Mouse (Mus musculus) thymus, postnatal 25 days (tissue): ENCODE data around the gene Sall1.

Experiments
- DNase-seq: peaks from one replicate; pipeline ENCODE4 v3.0.0; 2022

Gene Sall1

DNA sequence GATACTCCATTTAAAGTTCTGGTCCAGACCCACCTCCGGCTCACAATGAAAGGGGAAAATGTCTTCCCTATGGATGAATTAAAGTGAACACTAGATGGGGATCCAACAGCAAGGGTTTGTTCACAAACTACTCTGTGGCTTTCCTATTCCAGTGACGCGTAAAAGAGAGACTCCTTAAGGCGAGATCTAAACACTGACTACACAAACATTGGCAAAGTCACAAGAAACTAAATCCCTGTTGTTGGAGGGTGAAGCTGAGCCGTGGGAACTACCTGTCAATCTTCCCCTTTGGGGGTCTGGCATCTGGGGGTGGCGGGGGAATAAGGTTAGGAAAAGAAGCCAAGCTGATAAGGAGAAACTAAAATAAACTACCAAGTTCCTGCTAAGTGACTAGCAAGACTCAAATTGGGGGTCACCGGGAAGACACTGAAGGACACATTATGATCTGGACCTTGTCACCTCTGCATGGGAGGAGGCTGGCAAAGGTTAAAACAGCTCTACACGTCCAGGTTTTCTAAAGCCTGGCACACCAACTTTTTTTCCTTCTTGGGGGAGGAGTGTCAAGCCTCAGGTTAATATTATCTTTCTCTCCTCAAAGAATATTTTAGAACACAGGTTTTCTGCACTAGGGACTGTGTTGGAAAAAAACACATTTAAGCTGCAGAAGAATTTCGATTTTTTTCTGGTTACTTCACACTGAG, 6.3 kb downstream of the Sall1 start:
- no peak for DNase-seq

DNA sequence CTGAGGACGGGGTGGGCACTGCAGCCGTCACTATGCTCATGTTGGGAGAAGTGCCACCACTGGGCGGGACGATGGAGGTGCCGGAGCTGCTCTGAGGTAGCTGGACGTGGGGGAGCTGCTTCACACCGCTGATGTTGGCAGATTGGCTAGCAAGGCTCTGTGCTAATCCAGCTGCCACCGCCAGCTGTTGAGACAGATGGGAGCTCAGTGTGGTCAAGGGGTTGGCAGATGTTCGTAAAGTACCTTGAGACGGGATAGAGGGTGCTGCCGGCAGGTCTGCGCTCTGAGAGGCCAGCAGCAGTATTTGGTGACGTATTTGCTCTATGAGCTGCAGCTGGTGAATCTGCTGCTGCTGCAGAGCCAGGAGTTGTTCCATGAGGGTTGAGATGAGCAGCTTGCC, 11.6 kb downstream of the Sall1 start:
- DNase-seq, result no peak

DNA sequence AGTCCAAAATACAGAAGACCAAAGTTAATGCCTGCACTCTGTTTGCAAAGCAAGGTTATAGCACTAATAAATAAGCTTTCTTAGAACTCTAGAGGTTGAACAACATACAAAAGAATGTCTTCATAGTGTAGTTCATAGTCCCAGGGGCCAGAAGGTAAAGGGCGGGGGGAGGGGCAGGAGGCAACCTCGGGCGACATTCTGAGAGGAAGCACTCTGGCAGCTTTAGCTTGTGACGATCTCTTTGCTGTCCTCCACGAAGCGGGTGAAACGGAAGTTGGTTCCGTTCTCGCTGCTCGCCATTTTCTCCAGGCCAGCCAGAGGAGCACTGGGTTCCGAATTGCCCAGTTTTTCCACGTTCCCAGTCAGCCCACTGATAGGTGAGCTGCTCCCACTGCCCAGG, 15.8 kb downstream of the Sall1 start:
- no peak for DNase-seq

DNA sequence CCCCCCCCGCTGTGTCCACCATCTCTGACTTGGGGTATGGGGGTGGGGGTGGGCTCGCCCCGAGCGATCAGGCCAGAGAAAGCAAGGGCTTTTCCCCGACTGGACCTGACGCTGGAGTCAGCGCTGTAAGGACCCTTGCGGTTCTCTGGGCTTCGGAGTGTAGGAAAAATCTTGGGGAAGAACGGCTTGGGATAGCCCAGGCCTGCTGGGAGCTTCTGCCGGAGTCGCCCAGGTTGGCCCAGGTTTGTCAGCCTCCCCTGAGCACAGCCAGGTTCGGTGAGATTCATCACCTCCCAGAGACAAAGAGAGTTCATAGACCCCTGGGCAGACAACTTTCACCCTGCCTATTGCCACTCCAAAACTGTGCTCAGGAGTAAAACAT, 17.8 kb downstream of the Sall1 start:
- DNase-seq, result no peak

DNA sequence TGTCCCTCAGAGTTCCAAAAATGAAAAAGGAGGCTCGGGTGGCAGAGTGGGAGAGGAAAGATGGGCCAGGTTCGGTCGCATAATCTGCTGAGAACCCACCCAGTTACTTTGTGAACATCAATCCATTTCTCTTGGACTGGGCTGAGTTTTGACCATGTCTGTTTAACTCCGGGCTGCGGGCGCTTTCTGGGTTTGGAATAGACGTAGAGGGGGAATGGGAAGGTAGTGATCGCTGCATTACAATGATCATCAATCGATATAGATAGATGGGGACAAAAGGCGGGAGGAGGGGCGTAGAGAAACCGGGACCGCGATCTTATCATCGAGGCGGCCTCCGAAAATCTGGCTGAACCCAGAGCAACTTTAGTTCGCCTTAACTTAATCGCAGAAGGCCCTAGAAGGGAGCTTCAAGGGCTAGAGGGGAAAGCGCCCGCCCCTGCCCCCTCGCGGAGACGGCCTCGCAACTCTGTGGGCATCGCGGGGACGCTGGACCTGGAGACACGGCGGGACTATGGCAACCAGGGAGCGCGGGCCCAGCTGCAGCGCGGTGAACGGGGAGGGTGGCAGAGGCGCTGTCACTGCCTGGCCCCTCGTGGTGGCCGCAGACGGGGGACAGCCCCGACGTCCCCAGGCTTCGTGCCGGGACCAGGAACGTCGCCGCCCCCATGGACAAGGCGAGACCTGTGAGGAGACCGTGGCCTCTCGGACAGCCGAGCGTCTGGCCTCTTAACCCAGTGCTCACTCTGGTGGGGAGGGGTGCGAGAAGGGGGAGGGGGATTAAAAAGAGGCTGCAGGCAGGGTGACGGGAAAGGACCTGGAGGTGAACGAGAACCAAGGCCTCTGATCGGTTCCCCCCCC, 18.5 kb downstream of the Sall1 start:
- no peak for DNase-seq

DNA sequence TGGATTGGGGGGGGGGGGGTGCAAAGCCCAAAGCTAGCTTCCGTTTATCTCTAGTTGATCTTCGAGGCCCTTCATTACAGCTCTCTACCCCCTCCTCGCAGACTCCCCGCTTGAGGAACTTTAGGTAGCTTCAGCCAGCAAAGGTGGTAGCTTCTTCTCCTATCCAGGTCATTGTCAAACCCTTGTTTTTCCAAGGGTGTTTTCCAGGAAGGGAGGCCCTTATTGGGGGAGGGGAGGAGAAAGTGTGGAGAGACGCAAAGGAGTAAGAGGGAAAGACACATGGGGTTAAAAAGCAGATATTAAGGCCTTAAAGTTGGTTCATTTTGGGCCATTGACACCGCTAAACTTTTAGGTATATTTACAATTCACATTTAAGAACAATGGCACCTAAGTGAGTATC, 19.2 kb downstream of the Sall1 start:
- DNase-seq, result no peak

DNA sequence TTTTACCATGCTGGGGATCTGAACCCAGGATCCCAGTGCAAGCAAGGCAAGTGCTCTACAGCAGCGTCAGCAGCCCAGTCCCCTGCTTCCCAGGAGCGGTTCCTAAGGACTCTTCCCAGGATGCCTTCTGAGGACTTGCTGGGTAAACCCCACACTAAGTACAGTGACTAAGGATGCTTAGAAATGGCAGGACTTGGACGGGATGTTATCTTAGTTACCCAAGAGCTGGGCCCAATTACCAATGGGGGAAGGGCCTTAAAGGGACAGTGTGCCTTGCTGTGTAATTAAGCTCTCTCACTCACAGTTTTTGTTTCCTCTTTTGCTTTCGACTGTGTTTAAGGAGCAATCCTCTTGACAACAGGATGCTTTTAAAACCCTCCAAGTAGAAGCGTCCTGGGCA, 22.8 kb downstream of the Sall1 start:
- no peak for DNase-seq

DNA sequence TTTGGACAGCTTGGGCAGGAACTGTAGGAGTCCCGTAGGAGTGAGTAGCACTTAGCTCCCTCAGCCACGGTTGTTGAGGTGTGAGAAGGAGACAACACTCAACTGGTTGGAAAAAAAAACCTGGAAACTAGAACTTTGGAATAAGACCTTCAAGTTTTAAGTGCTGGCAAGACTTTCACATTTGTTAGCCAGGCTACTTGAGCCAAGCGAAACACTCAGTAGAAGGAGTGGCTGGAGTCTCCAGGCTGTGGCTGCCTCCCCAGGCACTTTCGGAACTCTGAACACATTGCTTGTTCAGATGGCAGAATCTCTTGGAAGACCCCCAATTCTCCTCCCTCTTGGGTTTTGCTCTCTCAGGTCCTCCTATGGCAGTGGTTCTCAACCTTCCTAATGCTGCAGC, 26.1 kb downstream of the Sall1 start:
- no peak for DNase-seq

DNA sequence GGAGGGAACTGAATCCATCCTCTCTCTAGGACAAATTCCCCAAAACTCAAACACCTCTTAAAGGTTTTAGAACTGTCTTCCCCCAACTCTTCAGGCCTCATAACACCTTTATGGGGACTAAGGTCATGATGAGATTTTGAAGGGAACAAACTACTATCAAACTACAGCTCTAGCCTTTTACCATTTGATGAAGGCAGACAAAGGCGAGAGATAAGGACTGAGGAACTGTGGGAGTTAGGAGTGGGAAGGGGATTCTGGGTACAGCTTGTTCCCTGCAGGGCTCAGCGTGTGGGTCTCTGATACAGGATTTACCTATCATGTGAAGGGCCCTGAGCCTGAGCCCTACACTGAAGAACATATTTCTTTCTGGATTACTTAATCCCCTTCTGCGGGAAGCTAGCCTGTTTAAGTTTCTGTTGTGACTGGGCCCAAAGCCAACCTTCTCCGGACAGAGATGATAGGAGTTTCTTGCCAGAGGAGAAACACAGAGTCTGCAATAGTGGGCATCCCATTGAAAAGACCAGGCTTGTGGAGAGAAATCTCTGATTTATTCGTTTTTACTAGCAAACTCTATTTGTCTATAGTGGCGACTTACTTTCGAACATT, 27.4 kb downstream of the Sall1 start:
- DNase-seq, result no peak

DNA sequence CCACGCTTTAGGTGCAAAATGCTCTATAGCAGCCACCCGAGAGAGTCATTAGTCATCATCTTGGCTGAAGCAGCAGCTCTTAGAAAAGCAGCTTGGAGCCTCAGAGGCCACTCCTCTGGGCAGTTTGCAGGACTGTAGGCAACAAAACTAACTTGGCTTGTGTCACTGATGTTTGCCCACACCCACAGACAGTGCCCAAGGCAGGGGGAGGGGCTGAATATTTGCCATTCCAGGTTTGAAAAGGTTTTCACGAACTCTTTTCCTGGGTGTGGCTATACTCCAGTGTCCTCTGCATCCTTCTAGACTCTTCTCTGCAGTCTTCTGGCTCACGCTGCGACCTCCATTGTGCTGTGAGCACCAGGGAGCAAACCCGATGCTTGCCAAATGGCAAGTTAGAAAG, 28.4 kb downstream of the Sall1 start:
- DNase-seq, result no peak

DNA sequence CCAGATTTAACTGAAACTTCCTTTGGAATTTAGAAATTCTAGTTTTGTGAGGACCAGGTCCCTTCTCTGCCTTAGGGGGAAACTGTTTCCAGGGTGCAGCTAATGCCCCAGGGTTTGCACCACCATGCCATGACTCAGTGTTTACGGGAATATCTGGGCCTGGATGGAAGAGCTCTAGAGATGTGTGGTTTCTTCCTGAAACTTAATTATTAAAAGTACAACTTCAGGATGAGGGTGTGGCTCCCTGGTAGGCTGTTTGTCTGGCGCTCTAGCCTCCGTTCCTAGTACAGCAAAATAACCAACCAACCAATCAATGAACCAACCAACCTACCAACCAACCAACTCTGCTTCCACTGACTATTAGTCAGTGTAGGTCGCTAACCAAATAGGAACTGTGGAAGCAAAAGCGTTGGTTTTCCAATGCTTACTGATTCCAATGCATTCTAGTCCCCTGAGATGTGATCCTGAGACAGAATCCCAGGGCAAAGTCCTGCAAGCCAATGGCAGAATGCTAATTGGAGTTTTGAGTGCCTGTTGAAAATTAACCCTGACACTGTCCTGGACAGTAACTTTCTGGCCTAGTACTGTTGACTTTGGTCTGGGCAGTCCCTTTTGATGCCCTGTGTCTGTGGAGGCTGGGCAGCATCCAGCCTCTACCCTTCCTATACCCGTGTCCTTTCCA, 31.0 kb downstream of the Sall1 start:
- no peak for DNase-seq

DNA sequence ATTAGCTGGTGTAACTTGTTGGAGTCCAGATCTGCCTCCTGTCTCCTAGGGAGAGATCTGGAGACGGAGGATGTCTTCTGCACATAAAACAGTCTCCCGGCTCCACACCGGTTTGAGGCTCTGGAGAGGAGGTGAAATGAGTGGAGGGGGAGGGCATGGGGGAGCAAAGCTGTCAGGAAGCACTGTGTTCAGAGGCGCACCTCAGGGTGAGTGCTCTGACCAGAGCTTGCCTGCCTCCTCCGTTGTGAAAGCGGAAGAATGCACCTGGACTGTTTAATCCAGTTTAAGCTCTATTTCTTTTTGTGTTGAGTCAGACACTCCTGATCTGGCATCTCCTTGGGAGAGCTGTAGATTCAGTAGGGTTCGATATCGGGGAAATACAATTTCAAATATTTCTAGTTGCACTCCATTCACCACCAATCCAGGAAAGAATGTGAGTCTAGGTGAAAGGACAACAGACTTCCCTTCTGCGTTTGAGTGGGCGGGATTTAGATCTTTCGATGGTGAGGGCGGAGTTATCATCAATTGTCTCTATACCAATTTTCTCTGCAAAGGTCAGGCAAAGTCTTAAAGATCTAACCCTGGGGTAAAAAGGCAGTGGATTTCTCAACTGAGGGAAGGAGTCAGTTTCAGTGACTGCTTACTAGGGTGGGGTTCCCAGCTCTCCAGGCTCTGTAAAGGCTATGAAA, 31.8 kb downstream of the Sall1 start:
- DNase-seq, result no peak

DNA sequence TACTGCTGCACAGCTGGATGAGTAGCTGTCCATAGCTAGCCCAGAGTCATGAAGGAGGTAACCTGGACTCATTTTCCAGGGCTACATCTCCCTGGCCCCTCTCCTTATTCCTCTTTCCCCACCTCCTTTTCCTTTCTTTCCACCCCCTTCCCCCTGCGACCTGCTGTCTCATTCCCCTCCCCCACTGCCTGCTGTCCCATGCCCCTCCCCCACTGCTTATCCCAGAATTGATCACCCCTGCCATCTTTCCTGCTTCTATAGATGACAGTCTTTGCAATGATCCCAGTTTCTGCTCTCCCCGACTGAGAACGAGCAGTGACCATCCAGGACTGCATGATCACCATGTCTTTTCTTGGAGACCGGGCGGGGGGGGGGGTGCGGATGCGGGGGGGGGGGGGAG, 35.2 kb downstream of the Sall1 start:
- no peak for DNase-seq

DNA sequence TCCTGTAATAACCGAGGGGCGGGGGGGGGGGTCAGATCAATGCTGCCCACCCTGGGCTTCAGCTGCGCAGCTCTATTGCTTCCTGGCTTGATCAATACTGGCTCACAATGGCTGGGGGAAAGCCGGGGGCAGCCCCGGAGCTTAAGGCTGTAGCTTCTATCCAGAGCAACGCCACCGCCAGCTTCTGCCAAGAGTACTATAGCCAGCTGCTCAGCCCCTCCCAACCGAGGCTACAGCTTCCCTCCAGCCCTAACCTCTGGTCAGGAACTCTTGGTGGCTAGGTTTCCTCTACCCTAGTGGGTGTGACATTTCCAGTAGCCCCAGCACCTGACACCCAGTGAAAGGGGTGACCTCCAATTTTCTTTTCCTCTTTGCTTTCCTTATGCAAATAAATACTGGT, 36.8 kb downstream of the Sall1 start:
- no peak for DNase-seq

DNA sequence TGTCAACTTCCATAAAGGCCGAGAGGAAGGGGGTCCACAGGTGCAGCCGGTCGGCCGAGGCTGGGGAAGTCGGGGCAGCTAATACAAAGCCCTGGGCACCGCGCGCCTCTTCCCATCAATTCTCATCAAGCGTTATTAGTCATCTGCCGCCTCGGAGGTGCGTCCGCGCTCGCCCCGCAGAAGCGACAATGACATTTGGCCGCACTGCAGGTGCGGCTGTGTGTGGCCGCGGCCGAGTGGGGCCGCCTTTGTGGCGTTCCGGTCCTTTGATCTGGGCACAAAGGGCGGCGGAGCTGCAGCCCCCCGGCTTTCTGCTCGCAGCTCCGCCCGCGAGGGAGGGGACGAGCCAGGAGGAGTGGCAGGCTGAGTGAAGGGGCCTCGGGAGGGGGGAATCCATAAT, 37.5 kb downstream of the Sall1 start:
- no peak for DNase-seq

DNA sequence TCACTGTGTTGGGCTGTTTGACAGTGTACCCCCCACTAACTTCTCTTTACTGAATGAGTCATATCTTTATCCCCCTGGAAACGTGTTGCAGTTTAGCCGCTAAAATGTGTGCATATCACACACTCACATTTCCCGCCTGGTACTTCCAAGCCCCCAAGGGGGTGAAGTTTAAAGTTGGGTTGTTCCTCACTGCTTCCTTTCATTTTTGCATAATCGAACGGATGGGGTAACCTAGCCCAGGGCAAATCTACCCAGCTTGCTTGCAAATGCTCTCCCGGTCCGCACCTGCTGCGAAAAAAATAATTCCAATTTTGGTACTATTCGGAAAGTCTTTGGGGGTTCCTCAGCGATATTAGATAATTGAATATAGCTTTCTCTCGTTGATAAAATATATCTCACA, 38.2 kb downstream of the Sall1 start:
- no peak for DNase-seq

DNA sequence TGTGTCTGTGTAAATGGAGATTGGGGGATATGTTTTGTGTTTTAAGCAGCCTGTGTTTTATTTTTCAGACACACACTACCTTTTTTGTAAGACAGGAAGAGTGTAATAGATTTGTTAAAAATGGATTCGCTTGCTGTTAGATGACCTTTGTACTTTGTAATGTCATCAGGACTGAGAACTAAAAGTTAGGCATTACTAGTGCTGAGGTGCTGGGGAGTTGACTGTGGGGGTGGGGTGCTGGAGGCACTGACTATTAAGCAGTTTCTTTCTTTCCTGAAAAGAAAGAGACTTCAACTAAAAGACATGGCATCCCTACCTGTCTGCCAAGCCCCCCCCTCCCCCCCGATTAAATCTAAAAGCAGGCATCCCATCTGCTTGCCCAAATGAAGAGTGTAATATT, 39.9 kb downstream of the Sall1 start:
- no peak for DNase-seq

DNA sequence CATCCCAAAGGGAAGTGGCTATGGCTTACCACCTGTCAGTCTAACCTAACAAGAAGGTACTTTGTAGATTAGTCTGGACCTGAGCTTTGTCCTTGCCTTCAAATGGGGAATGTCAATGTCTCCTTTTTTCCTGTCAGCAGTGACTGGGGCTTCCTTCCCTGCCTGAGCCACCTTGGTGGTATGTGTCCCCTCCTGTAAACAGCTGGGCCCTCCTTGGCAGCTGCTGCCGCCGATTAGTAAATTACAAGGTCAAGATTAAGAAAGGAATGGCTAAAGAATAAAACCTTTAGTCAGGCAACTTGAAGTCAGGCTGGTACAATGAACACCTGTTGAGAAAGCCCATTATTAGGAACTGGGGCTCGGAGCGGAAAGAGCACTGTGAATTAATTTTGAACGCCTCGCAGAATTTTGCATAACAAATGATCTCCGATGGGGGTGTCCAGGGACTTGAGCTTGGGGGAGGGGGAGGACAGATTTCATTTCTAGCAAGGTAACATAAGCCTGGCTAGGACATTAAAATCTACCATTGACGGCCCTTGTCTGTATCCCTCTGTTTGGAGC, 40.5 kb downstream of the Sall1 start:
- no peak for DNase-seq

DNA sequence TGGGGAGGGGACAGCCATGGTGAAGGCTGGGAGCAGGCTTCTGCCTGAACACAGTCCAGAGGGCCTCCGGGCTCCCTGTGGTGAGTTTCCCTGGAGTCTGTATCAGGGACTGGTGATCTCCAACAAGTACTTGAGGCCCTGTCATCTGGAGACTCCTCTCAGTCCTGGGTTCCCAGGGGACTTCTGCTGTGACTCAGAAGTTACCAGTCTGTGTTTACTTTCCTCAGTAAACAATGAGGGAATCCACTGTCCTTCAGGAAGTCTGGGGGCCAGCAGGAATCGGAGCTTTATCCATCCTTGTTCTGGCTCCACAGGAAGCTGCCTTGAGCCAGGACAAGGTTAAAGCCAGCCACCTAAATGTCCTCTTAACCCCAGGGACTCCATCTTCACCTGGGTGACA, 41.8 kb downstream of the Sall1 start:
- no peak for DNase-seq

DNA sequence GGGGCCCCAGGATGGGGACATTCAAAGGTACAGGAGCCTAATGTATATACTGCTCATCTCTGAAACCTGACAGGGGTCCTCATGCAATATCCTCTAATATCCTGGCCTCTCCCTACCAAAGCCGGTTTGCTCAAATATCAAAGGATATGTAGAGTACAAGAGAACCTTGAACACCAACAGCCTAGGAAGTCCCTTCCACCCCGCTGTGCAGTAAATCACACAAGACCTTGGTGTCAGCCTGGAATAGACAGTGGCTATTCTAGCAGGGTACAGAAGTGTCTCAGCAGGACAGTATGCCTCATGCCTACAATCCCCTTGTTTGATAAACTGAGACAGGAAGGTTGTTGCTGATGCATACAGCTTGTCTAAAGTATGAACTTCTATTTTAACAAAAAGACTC, 46.7 kb downstream of the Sall1 start:
- DNase-seq, result no peak

DNA sequence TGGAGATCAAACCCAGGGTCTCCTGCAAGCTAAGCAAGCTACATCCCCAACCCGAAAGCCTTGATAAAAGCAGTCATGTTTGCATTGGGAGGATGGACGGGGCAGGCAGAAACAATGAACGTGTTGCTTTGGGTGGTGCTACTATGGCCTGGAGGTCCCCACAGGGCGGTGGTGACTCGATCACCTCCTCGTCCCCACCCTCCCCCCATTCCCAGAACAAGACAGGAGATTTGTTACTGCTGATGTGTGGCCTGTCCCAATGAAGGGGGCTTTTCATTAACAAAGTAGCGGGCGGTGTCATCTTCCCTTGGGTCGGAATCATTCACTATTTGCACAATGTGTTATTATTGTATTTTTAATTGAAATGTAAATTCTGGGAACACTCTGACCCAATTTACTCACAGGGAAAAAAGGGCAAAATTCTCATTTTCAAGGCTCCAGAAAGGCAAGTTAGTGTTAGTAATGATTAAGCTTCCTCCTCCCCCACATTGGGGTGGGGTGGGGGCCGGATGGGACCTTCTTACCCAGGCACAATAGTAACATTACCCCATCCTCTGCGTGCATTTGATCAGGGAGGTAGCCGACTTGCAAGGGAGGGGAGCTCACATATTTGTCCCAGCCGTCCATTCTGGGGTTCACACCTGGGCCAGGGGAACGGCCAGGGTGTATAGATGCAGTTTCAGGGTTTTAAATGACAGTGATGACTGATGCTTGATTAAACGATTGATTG, 52.0 kb downstream of the Sall1 start:
- DNase-seq, result no peak

DNA sequence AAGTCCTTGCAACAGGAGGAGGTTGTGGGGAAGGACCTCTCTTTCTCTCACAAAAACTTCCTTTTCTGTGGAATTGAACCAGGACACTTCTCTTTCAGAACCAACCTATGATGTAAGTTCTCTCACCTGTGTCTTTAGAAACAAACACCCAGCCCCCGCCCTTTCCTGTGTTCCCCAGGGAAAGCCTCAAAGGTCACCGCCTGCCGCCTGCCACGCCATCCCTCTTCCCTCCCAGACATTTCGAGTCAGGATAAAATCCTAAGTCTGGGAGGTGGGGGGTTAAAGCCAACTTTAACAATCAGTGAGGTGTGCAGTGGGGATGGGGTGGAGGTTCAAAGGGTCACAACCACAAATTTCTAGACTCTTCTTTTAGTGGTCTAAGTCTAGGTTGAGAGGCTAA, 52.8 kb downstream of the Sall1 start:
- DNase-seq, result no peak
